Mouse (Mus musculus) neural tube, embryonic 14.5 days (tissue): ENCODE data around the gene Madcam1. TPM values are rescaled to one million over a fixed set of nuclear protein-coding genes. Genes with fewer than 3 reads are reported as not detected.

ENCODE experiments used
- ATAC-seq: fragments of 200-750 bp; cut with Nextera tagmentation; 2 replicates; pipeline ENCODE4 v1.8.0; 2017; ENCODE audit warnings: low read depth, mild to moderate bottlenecking, moderate TSS enrichment, moderate library complexity
- H3K27ac ChIP-seq: fragments of 300-500 bp; sonication (generic); 2 replicates; pipeline ENCODE4 v1.5.1; 2014; ENCODE audit warnings: low read depth, mild to moderate bottlenecking, control low read depth, low read length, moderate library complexity, mixed read lengths
- H3K27me3 ChIP-seq: fragments of 300-500 bp; sonication (generic); 2 replicates; pipeline ENCODE4 v1.6.1; 2014; ENCODE audit warnings: low read length; ENCODE audit not compliant: control insufficient read depth, insufficient read depth
- H3K36me3 ChIP-seq: fragments of 300-500 bp; sonication (generic); 2 replicates; pipeline ENCODE4 v1.6.1; 2014; ENCODE audit warnings: low read length, mixed read lengths; ENCODE audit not compliant: control insufficient read depth, insufficient read depth
- H3K4me1 ChIP-seq: fragments of 300-500 bp; sonication (generic); 2 replicates; pipeline ENCODE4 v1.6.1; 2014; ENCODE audit warnings: low read length; ENCODE audit not compliant: control insufficient read depth, insufficient read depth
- H3K4me2 ChIP-seq: fragments of 300-500 bp; sonication (generic); 2 replicates; pipeline ENCODE4 v1.6.1; 2014; ENCODE audit warnings: mild to moderate bottlenecking, low read depth, low read length, control low read depth
- H3K4me3 ChIP-seq: fragments of 300-500 bp; sonication (generic); 2 replicates; pipeline ENCODE4 v1.5.1; 2014; ENCODE audit warnings: low read depth, low read length, control low read depth, mixed read lengths
- H3K9ac ChIP-seq: fragments of 300-500 bp; sonication (generic); replicated peaks from 2 replicates; pipeline ENCODE4 v1.6.1; 2014; ENCODE audit warnings: low read depth, mild to moderate bottlenecking, control low read depth, low read length, mixed read lengths
- H3K9me3 ChIP-seq: fragments of 300-500 bp; sonication (generic); 2 replicates; pipeline ENCODE4 v1.6.1; 2016; ENCODE audit warnings: low read length; ENCODE audit not compliant: control insufficient read depth
- WGBS: fragments of 180-500 bp; shearing (Covaris S2); extraction: QIAGEN DNeasy Blood & Tissue Kit; methylation state at CpG from one replicate; pipeline ENCODE4 v1.1.7; 2014; 5-methylcytosine and 5-hydroxymethylcytosine counted together
- polyA plus RNA-seq: library from polyadenylated mRNA; unstranded; fragments of >200 nt; fragmentation: Nextera tagmentation; extraction: Ambion mirVana; gene quantifications from 2 replicates; pipeline ENCODE4 v1.2.1, GENCODE M21; 2014

The Madcam1 gene
- polyA plus RNA-seq, 1 experiment from 2014 or later = 0.82 TPM

- Histone ChIP-seq H3K9me3 (no peaks in the 10 kb centered on the region), H3K4me3 (no peak overlapping the region), H3K9ac (no peak overlapping the region), H3K4me1 (peaks cover 17% of the 10 kb centered on the region), H3K27me3 (no peaks in the 10 kb centered on the region), H3K27ac (no peak overlapping the region), H3K4me2 (no peak overlapping the region), H3K36me3 (0 out of 2 replicates have a peak, but pooled peaks cover 7% of the 10 kb centered on the region)
- no peak for ATAC-seq
- 24% methylated on average over 6 of the region's 6 CpGs for WGBS
Measured at GRCm38 (mm10) chr10:79671396-79672087, 7.2 kb downstream of the Madcam1 start.

- no peak for ATAC-seq
- Histone ChIP-seq H3K4me1 (peaks cover 17% of the 10 kb centered on the region), H3K36me3 (0 out of 2 replicates have a peak, but pooled peaks cover 7% of the 10 kb centered on the region), H3K27me3 (no peaks in the 10 kb centered on the region), H3K9me3 (no peaks in the 10 kb centered on the region), H3K27ac (no peak overlapping the region), H3K4me3 (no peak overlapping the region), H3K4me2 (no peak overlapping the region), H3K9ac (no peak overlapping the region)
- WGBS = 45% methylated on average over 3 of the region's 3 CpGs
Measured at GRCm38 (mm10) chr10:79672088-79672455, 7.7 kb downstream of the Madcam1 start.

- 96% methylated on average over 3 of the region's 3 CpGs for WGBS
- Histone ChIP-seq H3K27me3 (no peaks in the 10 kb centered on the region), H3K9ac (no peak overlapping the region), H3K27ac (no peak overlapping the region), H3K4me3 (no peak overlapping the region), H3K4me1 (peaks cover 15% of the 10 kb centered on the region), H3K4me2 (no peak overlapping the region), H3K9me3 (no peaks in the 10 kb centered on the region), H3K36me3 (0 out of 2 replicates have a peak, but pooled peaks cover 7% of the 10 kb centered on the region)
- no peak for ATAC-seq
Measured at GRCm38 (mm10) chr10:79673054-79673453, 8.7 kb downstream of the Madcam1 start.

GRCm38 (mm10) chr10:79675346-79676035 lies 11.1 kb downstream of the Madcam1 start:
- H3K4me1 ChIP-seq = peaks cover 8% of the 10 kb centered on the region
- H3K4me2 ChIP-seq = no peak overlapping the region
- H3K36me3 ChIP-seq = 0 out of 2 replicates have a peak, but pooled peaks cover 7% of the 10 kb centered on the region
- H3K27me3 ChIP-seq = no peaks in the 10 kb centered on the region
- ATAC-seq = no peak
- WGBS = 62% methylated on average over 44 of the region's 44 CpGs
- no peak overlapping the region for H3K9ac ChIP-seq
- H3K4me3 ChIP-seq = no peak overlapping the region
- no peaks in the 10 kb centered on the region for H3K9me3 ChIP-seq
- H3K27ac ChIP-seq = no peak overlapping the region

GRCm38 (mm10) chr10:79680606-79681495 lies 16.5 kb downstream of the Madcam1 start:
- WGBS = 44% methylated on average over 11 of the region's 11 CpGs
- peak; percentile 32 for ATAC-seq

GRCm38 (mm10) chr10:79681591-79682245 lies 17.4 kb downstream of the Madcam1 start, which contains the start of gene Cdc34:
TSS of gene Cdc34 (plus strand) at chr10:79682195.
- no peaks in the 10 kb centered on the region for H3K27me3 ChIP-seq
- peaks cover 17% of the 10 kb centered on the region for H3K4me1 ChIP-seq
- H3K36me3 ChIP-seq = peaks cover 17% of the 10 kb centered on the region
- under 1% methylated on average over 62 of the region's 84 CpGs for WGBS
- H3K27ac ChIP-seq = peak within 1 kb of the TSS; percentile 85
- peak; percentile 94 for ATAC-seq
- no peaks in the 10 kb centered on the region for H3K9me3 ChIP-seq
- H3K4me3 ChIP-seq = peak within 1 kb of the TSS; percentile 65
- H3K4me2 ChIP-seq = peak within 1 kb of the TSS; percentile 89
- H3K9ac ChIP-seq = peak within 1 kb of the TSS; percentile 74

More at GRCm38 (mm10) chr10:79680606-79681495, 16.5 kb downstream of the Madcam1 start:
- H3K9me3 ChIP-seq = no peaks in the 10 kb centered on the region
- H3K4me1 ChIP-seq = peaks cover 17% of the 10 kb centered on the region
- H3K27me3 ChIP-seq = no peaks in the 10 kb centered on the region
- peak overlapping the region; percentile 44 for H3K9ac ChIP-seq
- H3K4me3 ChIP-seq = peak overlapping the region; percentile 65
- H3K4me2 ChIP-seq = peak overlapping the region; percentile 60
- peaks cover 13% of the 10 kb centered on the region for H3K36me3 ChIP-seq
- H3K27ac ChIP-seq = peak overlapping the region; percentile 85

GRCm38 (mm10) chr10:79682551-79682915 lies 18.2 kb downstream of the Madcam1 start:
- H3K9me3 ChIP-seq = no peaks in the 10 kb centered on the region
- no peaks in the 10 kb centered on the region for H3K27me3 ChIP-seq
- peak overlapping the region; percentile 60 for H3K27ac ChIP-seq
- WGBS = 0% methylated on average over 8 of the region's 10 CpGs
- peaks cover 17% of the 10 kb centered on the region for H3K4me1 ChIP-seq
- peaks cover 24% of the 10 kb centered on the region for H3K36me3 ChIP-seq
- peak overlapping the region; percentile 89 for H3K4me2 ChIP-seq
- peak; percentile 13 for ATAC-seq
- peak overlapping the region; percentile 65 for H3K4me3 ChIP-seq
- peak overlapping the region; percentile 74 for H3K9ac ChIP-seq

GRCm38 (mm10) chr10:79682916-79683582 lies 18.7 kb downstream of the Madcam1 start:
- Histone ChIP-seq H3K4me2 (peak overlapping the region; percentile 89), H3K4me1 (peaks cover 17% of the 10 kb centered on the region), H3K27ac (no peak overlapping the region; the same call in 1 of the 2 replicates), H3K9me3 (no peaks in the 10 kb centered on the region), H3K27me3 (no peaks in the 10 kb centered on the region), H3K4me3 (peak overlapping the region; percentile 65), H3K9ac (peak overlapping the region; percentile 74), H3K36me3 (peaks cover 28% of the 10 kb centered on the region)
- ATAC-seq = no peak
- 6% methylated on average over 10 of the region's 10 CpGs for WGBS
